ENCODE assay signal across 20 mouse cellular contexts in genomic region chr14:32819297-32819696, GRCm38 (mm10). TPM values are rescaled to one million over a fixed set of nuclear protein-coding genes. Genes with fewer than 3 reads are reported as not detected.
A peak's percentile ranks its signal among the peaks of the same experiment; 100 is the strongest.
DNase-seq lines count a peak whose midpoint lies in the region; ATAC-seq and TF ChIP-seq lines count a peak whose summit lies in the region.
"Had no signal": no experiment of that assay in that cellular context is flagged by ENCODE, and none has a peak within 500 bp of the region (broad histone marks: within the 10 kb centered on the region; RNA-seq: fewer than 3 reads in every experiment).

No protein-coding gene starts in this region.

- ATAC-seq in hindbrain, embryonic 16.5 days = 0 out of 2 replicates have a peak, but pooled peaks have one; percentile 48
- ATAC-seq in stomach, embryonic 15.5 days (ENCODE audit: insufficient read depth, low FRiP score, low read depth) = peak; percentile 22; the same call in 1 of the 2 replicates
- no peak for ATAC-seq in stomach, postnatal 0 days (ENCODE audit: low FRiP score, low TSS enrichment)
- ATAC-seq in kidney, embryonic 16.5 days (ENCODE audit: low FRiP score, low TSS enrichment) = peak; percentile 55
- ATAC-seq in stomach, embryonic 16.5 days (ENCODE audit: insufficient read depth, low FRiP score) = peak; percentile 56; the same call in 1 of the 2 replicates
- ATAC-seq: midbrain, embryonic 13.5 days; Patski had no signal

- DNase-seq in hindbrain, embryonic 10.5 days (ENCODE audit: low spot score) = no peak
- DNase-seq in stomach, postnatal 0 days (ENCODE audit: low spot score) = no peak
- DNase-seq in ovary, adult 18-20 months (ENCODE audit: low spot score) = no peak
- no peak for DNase-seq in thymus, postnatal 0 days (ENCODE audit: low spot score)
- DNase-seq: adrenal gland, postnatal 25 days; cerebellum, adult 2 months; gastrocnemius, postnatal 36 days; heart, postnatal 36 days; lung, adult 2 months; right cerebral cortex, postnatal 25 days had no signal

- H3K4me2 ChIP-seq in hindbrain, embryonic 16.5 days (ENCODE audit: low read length) = no peak overlapping the region
- no peak overlapping the region for H3K4me2 ChIP-seq in stomach, embryonic 15.5 days
- no peak overlapping the region for H3K4me2 ChIP-seq in stomach, postnatal 0 days (replicated peaks; ENCODE audit: low read depth)
- no peak overlapping the region for H3K4me2 ChIP-seq in kidney, embryonic 16.5 days (replicated peaks; ENCODE audit: low read depth, low read length)
- H3K4me2 ChIP-seq in stomach, embryonic 16.5 days (ENCODE audit: low read depth, low read length) = no peak overlapping the region
- H3K4me2 ChIP-seq: forebrain, embryonic 12.5 days; heart, embryonic 13.5 days; liver, embryonic 11.5 days; midbrain, embryonic 13.5 days had no signal

- no peak for TF ChIP-seq EP300 in stomach, postnatal 0 days (optimal IDR thresholded peaks at IDR 0.05)

- H3K27ac ChIP-seq in hindbrain, embryonic 16.5 days (ENCODE audit: low read depth, low read length) = no peak overlapping the region
- H3K27ac ChIP-seq in hindbrain, embryonic 10.5 days = no peak overlapping the region
- H3K27ac ChIP-seq in stomach, embryonic 15.5 days = 0 out of 2 replicates have a peak overlapping the region, but pooled peaks have one; percentile 5
- no peak overlapping the region for H3K27ac ChIP-seq in stomach, postnatal 0 days (replicated peaks)
- no peak overlapping the region for H3K27ac ChIP-seq in kidney, embryonic 16.5 days (ENCODE audit: low read length)
- H3K27ac ChIP-seq in stomach, embryonic 16.5 days (ENCODE audit: low read length) = no peak overlapping the region
- H3K27ac ChIP-seq: forebrain, embryonic 12.5 days; heart, embryonic 13.5 days; midbrain, embryonic 13.5 days had no signal

- no peaks in the 10 kb centered on the region for H3K27me3 ChIP-seq in hindbrain, embryonic 16.5 days (replicated peaks; ENCODE audit: control insufficient read depth, insufficient read depth, low read length)
- no peaks in the 10 kb centered on the region for H3K27me3 ChIP-seq in hindbrain, embryonic 10.5 days (ENCODE audit: insufficient read depth, poor library complexity, severe bottlenecking)
- H3K27me3 ChIP-seq in stomach, embryonic 15.5 days (replicated peaks) = no peaks in the 10 kb centered on the region
- no peaks in the 10 kb centered on the region for H3K27me3 ChIP-seq in stomach, postnatal 0 days (ENCODE audit: control insufficient read depth, insufficient read depth, low read length)
- H3K27me3 ChIP-seq in kidney, embryonic 16.5 days (ENCODE audit: insufficient read depth, low read length) = no peaks in the 10 kb centered on the region
- H3K27me3 ChIP-seq in stomach, embryonic 16.5 days (ENCODE audit: control insufficient read depth, insufficient read depth, low read length) = no peaks in the 10 kb centered on the region
- H3K27me3 ChIP-seq: forebrain, embryonic 12.5 days; heart, embryonic 13.5 days had no signal

- H3K9ac ChIP-seq in hindbrain, embryonic 16.5 days (ENCODE audit: low read depth, low read length) = no peak overlapping the region
- H3K9ac ChIP-seq in stomach, embryonic 15.5 days = no peak overlapping the region
- no peak overlapping the region for H3K9ac ChIP-seq in stomach, postnatal 0 days (ENCODE audit: low read length)
- no peak overlapping the region for H3K9ac ChIP-seq in kidney, embryonic 16.5 days (replicated peaks; ENCODE audit: low read length)
- H3K9ac ChIP-seq in stomach, embryonic 16.5 days (ENCODE audit: low read length) = no peak overlapping the region
- H3K9ac ChIP-seq: forebrain, embryonic 12.5 days; heart, embryonic 13.5 days; midbrain, embryonic 13.5 days had no signal

- H3K36me3 ChIP-seq in hindbrain, embryonic 16.5 days (ENCODE audit: control insufficient read depth, insufficient read depth, low read length) = no peaks in the 10 kb centered on the region
- H3K36me3 ChIP-seq in hindbrain, embryonic 10.5 days = no peaks in the 10 kb centered on the region
- H3K36me3 ChIP-seq in stomach, embryonic 15.5 days = no peaks in the 10 kb centered on the region
- H3K36me3 ChIP-seq in stomach, postnatal 0 days (ENCODE audit: control insufficient read depth, insufficient read depth, low read length) = no peaks in the 10 kb centered on the region
- no peaks in the 10 kb centered on the region for H3K36me3 ChIP-seq in kidney, embryonic 16.5 days (ENCODE audit: insufficient read depth, low read length)
- H3K36me3 ChIP-seq in stomach, embryonic 16.5 days (ENCODE audit: control insufficient read depth, insufficient read depth, low read length) = no peaks in the 10 kb centered on the region
- H3K36me3 ChIP-seq: forebrain, embryonic 12.5 days; heart, embryonic 13.5 days; midbrain, embryonic 13.5 days had no signal

- TF ChIP-seq CTCF in stomach, postnatal 0 days (IDR thresholded peaks at IDR 0.05; ENCODE audit: low read depth) = no peak

- no peaks in the 10 kb centered on the region for H3K9me3 ChIP-seq in hindbrain, embryonic 16.5 days (ENCODE audit: control insufficient read depth, low read length)
- no peaks in the 10 kb centered on the region for H3K9me3 ChIP-seq in hindbrain, embryonic 10.5 days
- H3K9me3 ChIP-seq in stomach, embryonic 15.5 days = no peaks in the 10 kb centered on the region
- no peaks in the 10 kb centered on the region for H3K9me3 ChIP-seq in stomach, postnatal 0 days (ENCODE audit: control insufficient read depth, low read length)
- H3K9me3 ChIP-seq in kidney, embryonic 16.5 days (ENCODE audit: low read length) = no peaks in the 10 kb centered on the region
- no peaks in the 10 kb centered on the region for H3K9me3 ChIP-seq in stomach, embryonic 16.5 days (replicated peaks; ENCODE audit: control insufficient read depth, low read length)
- H3K9me3 ChIP-seq: forebrain, embryonic 12.5 days; heart, embryonic 13.5 days; midbrain, embryonic 13.5 days had no signal

- H3K4me3 ChIP-seq in hindbrain, embryonic 16.5 days (ENCODE audit: low read length) = no peak overlapping the region
- H3K4me3 ChIP-seq in hindbrain, embryonic 10.5 days = no peak overlapping the region
- H3K4me3 ChIP-seq in stomach, embryonic 15.5 days (replicated peaks) = no peak overlapping the region
- H3K4me3 ChIP-seq in stomach, postnatal 0 days (ENCODE audit: low read depth, low read length) = no peak overlapping the region
- H3K4me3 ChIP-seq in kidney, embryonic 16.5 days (ENCODE audit: low read length) = no peak overlapping the region
- H3K4me3 ChIP-seq in stomach, embryonic 16.5 days (replicated peaks; ENCODE audit: low read length) = no peak overlapping the region
- H3K4me3 ChIP-seq: forebrain, embryonic 12.5 days; heart, embryonic 13.5 days; midbrain, embryonic 13.5 days had no signal

- WGBS in hindbrain, embryonic 16.5 days = 73% methylated on average over 1 of the region's 1 CpGs
- WGBS in hindbrain, embryonic 10.5 days = 40% methylated on average over 1 of the region's 1 CpGs
- 22% methylated on average over 1 of the region's 1 CpGs for WGBS in stomach, embryonic 15.5 days
- WGBS in stomach, postnatal 0 days = 46% methylated on average over 1 of the region's 1 CpGs
- 46% methylated on average over 1 of the region's 1 CpGs for WGBS in kidney, embryonic 16.5 days
- 36% methylated on average over 1 of the region's 1 CpGs for WGBS in stomach, embryonic 16.5 days

- no peaks in the 10 kb centered on the region for H3K4me1 ChIP-seq in hindbrain, embryonic 16.5 days (ENCODE audit: control insufficient read depth, insufficient read depth, low read depth, low read length)
- peaks cover 8% of the 10 kb centered on the region for H3K4me1 ChIP-seq in hindbrain, embryonic 10.5 days (replicated peaks)
- H3K4me1 ChIP-seq in stomach, embryonic 15.5 days = peaks cover 2% of the 10 kb centered on the region
- no peaks in the 10 kb centered on the region for H3K4me1 ChIP-seq in stomach, postnatal 0 days (replicated peaks; ENCODE audit: control insufficient read depth, insufficient read depth)
- peaks cover 5% of the 10 kb centered on the region; the same call in 1 of the 2 replicates for H3K4me1 ChIP-seq in kidney, embryonic 16.5 days (ENCODE audit: insufficient read depth, low read length)
- H3K4me1 ChIP-seq in stomach, embryonic 16.5 days (ENCODE audit: control insufficient read depth, insufficient read depth, low read length) = no peaks in the 10 kb centered on the region; the same call in 1 of the 2 replicates
- H3K4me1 ChIP-seq: forebrain, embryonic 12.5 days; midbrain, embryonic 13.5 days had no signal

RNA-seq across cellular contexts. Expression of gene Fam170b, which starts 14.5 kb away (rescaled TPM):
- polyA plus RNA-seq in hindbrain, embryonic 16.5 days (2015; fragmentation: Nextera tagmentation; extraction: Ambion mirVana) = not detected in 2 replicates
- not detected in 2 replicates for polyA plus RNA-seq in hindbrain, embryonic 10.5 days (2016; fragmentation: Nextera tagmentation; extraction: Ambion mirVana)
- not detected in 2 replicates for polyA plus RNA-seq in stomach, embryonic 15.5 days (2015; fragmentation: Nextera tagmentation; extraction: Ambion mirVana)
- not detected in 2 replicates for polyA plus RNA-seq in stomach, postnatal 0 days (2015; fragmentation: Nextera tagmentation; extraction: Ambion mirVana)
- 0.10 and 0.15 TPM in 2 replicates for polyA plus RNA-seq in kidney, embryonic 16.5 days (2015; fragmentation: Nextera tagmentation; extraction: Ambion mirVana)
- polyA plus RNA-seq in stomach, embryonic 16.5 days (2015; fragmentation: Nextera tagmentation; extraction: Ambion mirVana) = 0.05 TPM in 1 of 2 replicates, not detected in the other
- polyA plus RNA-seq in thymus, postnatal 0 days (2015; fragmentation: Nextera tagmentation; extraction: Ambion mirVana) = not detected in 2 replicates
- polyA plus RNA-seq: cerebellum, adult 2 months; forebrain, embryonic 12.5 days; intestine, embryonic 14.5 days; liver, embryonic 11.5 days; lung, adult 2 months; midbrain, embryonic 13.5 days; Patski had no signal

RNA-seq across cellular contexts. Expression of gene Tmem273, which starts 33.5 kb away (rescaled TPM):
- polyA plus RNA-seq in hindbrain, embryonic 16.5 days (2015; fragmentation: Nextera tagmentation; extraction: Ambion mirVana) = 0.41 and 0.66 TPM in 2 replicates
- 0.43 and 0.62 TPM in 2 replicates for polyA plus RNA-seq in hindbrain, embryonic 10.5 days (2016; fragmentation: Nextera tagmentation; extraction: Ambion mirVana)
- 0.63 and 1.4 TPM in 2 replicates for polyA plus RNA-seq in stomach, embryonic 15.5 days (2015; fragmentation: Nextera tagmentation; extraction: Ambion mirVana)
- polyA plus RNA-seq in stomach, postnatal 0 days (2015; fragmentation: Nextera tagmentation; extraction: Ambion mirVana) = 0.55 and 0.75 TPM in 2 replicates
- polyA plus RNA-seq in kidney, embryonic 16.5 days (2015; fragmentation: Nextera tagmentation; extraction: Ambion mirVana) = 0.69 and 0.95 TPM in 2 replicates
- 1.5 and 1.6 TPM in 2 replicates for polyA plus RNA-seq in stomach, embryonic 16.5 days (2015; fragmentation: Nextera tagmentation; extraction: Ambion mirVana)
- polyA plus RNA-seq in thymus, postnatal 0 days (2015; fragmentation: Nextera tagmentation; extraction: Ambion mirVana) = 0.63 and 1.0 TPM in 2 replicates
- polyA plus RNA-seq: Patski had no signal

RNA-seq across cellular contexts. Expression of gene Vstm4, which starts 37.3 kb away (rescaled TPM):
- polyA plus RNA-seq in hindbrain, embryonic 16.5 days (2015; fragmentation: Nextera tagmentation; extraction: Ambion mirVana) = 14.5 and 16.3 TPM in 2 replicates
- 2.9 and 3.0 TPM in 2 replicates for polyA plus RNA-seq in hindbrain, embryonic 10.5 days (2016; fragmentation: Nextera tagmentation; extraction: Ambion mirVana)
- polyA plus RNA-seq in stomach, embryonic 15.5 days (2015; fragmentation: Nextera tagmentation; extraction: Ambion mirVana) = 35.2 and 38.3 TPM in 2 replicates
- polyA plus RNA-seq in stomach, postnatal 0 days (2015; fragmentation: Nextera tagmentation; extraction: Ambion mirVana) = 17.2 and 19.0 TPM in 2 replicates
- 45.7 and 51.8 TPM in 2 replicates for polyA plus RNA-seq in kidney, embryonic 16.5 days (2015; fragmentation: Nextera tagmentation; extraction: Ambion mirVana)
- 38.5 and 38.6 TPM in 2 replicates for polyA plus RNA-seq in stomach, embryonic 16.5 days (2015; fragmentation: Nextera tagmentation; extraction: Ambion mirVana)
- 3.7 and 4.0 TPM in 2 replicates for polyA plus RNA-seq in thymus, postnatal 0 days (2015; fragmentation: Nextera tagmentation; extraction: Ambion mirVana)
- polyA plus RNA-seq: Patski had no signal
